Mouse (Mus musculus) liver, postnatal 0 days (tissue): ENCODE measurements around the gene Zfp148. TPM values are rescaled to one million over a fixed set of nuclear protein-coding genes. Genes with fewer than 3 reads are reported as not detected.

ENCODE experiments used
- ATAC-seq: fragments of 200-750 bp; cut with Nextera tagmentation; 2 replicates; pipeline ENCODE4 v1.8.0; 2017; ENCODE audit warnings: mild to moderate bottlenecking, moderate library complexity
- DNase-seq: peaks from one replicate; pipeline ENCODE4 v3.0.0-alpha.2; 2016
- H3K27ac ChIP-seq: fragments of 300-500 bp; sonication (generic); 2 replicates; pipeline ENCODE4 v1.5.1; 2014; ENCODE audit warnings: antibody characterized with exemption, moderate library complexity, mild to moderate bottlenecking, low read depth
- H3K27me3 ChIP-seq: fragments of 300-500 bp; sonication (generic); 2 replicates; pipeline ENCODE4 v1.6.1; 2014; ENCODE audit warnings: low read length, control low read depth, mixed read lengths; ENCODE audit not compliant: insufficient read depth
- H3K36me3 ChIP-seq: fragments of 300-500 bp; sonication (generic); replicated peaks from 2 replicates; pipeline ENCODE4 v1.6.1; 2014; ENCODE audit warnings: mild to moderate bottlenecking, control low read depth, low read length, moderate library complexity, mixed read lengths; ENCODE audit not compliant: insufficient read depth
- H3K4me1 ChIP-seq: fragments of 300-500 bp; sonication (generic); 2 replicates; pipeline ENCODE4 v1.6.1; 2014; ENCODE audit warnings: antibody characterized with exemption, mild to moderate bottlenecking, control low read depth; ENCODE audit not compliant: insufficient read depth
- H3K4me2 ChIP-seq: fragments of 300-500 bp; sonication (generic); 2 replicates; pipeline ENCODE4 v1.6.1; 2014; ENCODE audit warnings: low read depth, mild to moderate bottlenecking, low read length, moderate library complexity, mixed read lengths
- H3K4me3 ChIP-seq: fragments of 300-500 bp; sonication (generic); 2 replicates; pipeline ENCODE4 v1.5.1; 2014; ENCODE audit warnings: low read depth, low read length
- H3K9ac ChIP-seq: fragments of 300-500 bp; sonication (generic); replicated peaks from 2 replicates; pipeline ENCODE4 v1.6.1; 2014; ENCODE audit warnings: mild to moderate bottlenecking, moderate library complexity
- H3K9me3 ChIP-seq: fragments of 300-500 bp; sonication (generic); 2 replicates; pipeline ENCODE4 v1.6.1; 2016; ENCODE audit warnings: mild to moderate bottlenecking, control low read depth, low read length, mixed read lengths
- CTCF ChIP-seq: sonication (generic); IDR thresholded peaks from 2 replicates; pipeline ENCODE4 v1.5.1; 2016; ENCODE audit warnings: antibody characterized with exemption, low read depth
- EP300 ChIP-seq: IDR thresholded peaks from 2 replicates; pipeline ENCODE4 v1.6.1; 2016; ENCODE audit warnings: antibody characterized with exemption, low read depth, mild to moderate bottlenecking
- WGBS: fragments of 180-500 bp; shearing (Covaris S2); extraction: QIAGEN DNeasy Blood & Tissue Kit; methylation state at CpG from one replicate; pipeline ENCODE4 v1.1.7; 2014; ENCODE audit not compliant: insufficient replicate concordance; 5-methylcytosine and 5-hydroxymethylcytosine counted together
- polyA plus RNA-seq: library from polyadenylated mRNA; unstranded; fragments of >200 nt; fragmentation: Nextera tagmentation; extraction: Ambion mirVana; gene quantifications from 2 replicates; pipeline ENCODE4 v1.2.1, GENCODE M21; 2015

Gene Zfp148
- polyA plus RNA-seq, 1 experiment from 2014 or later: 13.2 TPM

DNA sequence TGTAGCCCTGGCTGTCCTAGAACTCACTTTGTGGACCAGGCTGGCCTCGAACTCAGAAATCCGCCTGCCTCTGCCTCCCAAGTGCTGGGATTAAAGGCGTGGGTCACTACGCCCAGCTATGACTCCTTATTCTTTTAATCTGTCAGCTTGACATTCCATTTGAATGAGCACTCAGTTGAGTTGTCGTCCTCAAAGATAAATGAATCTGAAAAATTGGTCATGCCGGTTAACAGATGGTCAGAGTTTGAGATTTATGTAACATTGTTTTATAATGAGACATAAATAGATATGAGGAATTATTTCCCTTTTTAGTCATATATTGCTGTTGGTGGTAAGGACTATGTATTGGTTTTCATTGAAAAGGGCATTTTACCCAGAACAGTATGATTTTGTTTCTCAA lies 60.4 kb downstream of the Zfp148 start:
- DNase-seq (no peak), ATAC-seq (no peak)
- no peak overlapping the region for H3K4me2 ChIP-seq
- no peak overlapping the region for H3K4me3 ChIP-seq
- no peak overlapping the region for H3K9ac ChIP-seq
- H3K36me3 ChIP-seq: peaks cover 15% of the 10 kb centered on the region
- H3K27ac ChIP-seq: no peak overlapping the region
- H3K4me1 ChIP-seq: no peaks in the 10 kb centered on the region
- TF ChIP-seq CTCF (no peak), EP300 (no peak)
- 89% methylated on average over 6 of the region's 6 CpGs for WGBS
- H3K9me3 ChIP-seq: no peaks in the 10 kb centered on the region
- H3K27me3 ChIP-seq: no peaks in the 10 kb centered on the region

DNA sequence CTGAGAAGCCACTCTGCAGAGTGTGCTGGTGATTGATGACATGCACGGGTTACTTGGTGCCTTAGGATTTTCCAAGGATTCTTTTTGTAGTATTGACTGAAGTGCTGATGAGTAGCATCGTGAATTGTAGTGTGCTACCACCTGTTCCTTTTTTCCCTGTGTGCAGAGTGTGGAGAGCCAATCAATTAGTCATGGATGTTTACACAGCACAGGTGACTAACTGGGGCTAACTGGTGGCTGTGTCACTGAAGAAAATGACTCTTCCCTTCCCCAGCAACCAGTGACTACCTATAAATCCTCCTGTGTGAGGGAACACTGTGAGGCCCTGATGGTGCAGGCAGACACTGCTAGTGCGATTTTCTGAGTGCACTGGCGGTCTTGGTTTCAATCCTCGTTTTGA lies 66.2 kb downstream of the Zfp148 start:
- peak; percentile 41; the same call in 1 of the 2 replicates for ATAC-seq

DNA sequence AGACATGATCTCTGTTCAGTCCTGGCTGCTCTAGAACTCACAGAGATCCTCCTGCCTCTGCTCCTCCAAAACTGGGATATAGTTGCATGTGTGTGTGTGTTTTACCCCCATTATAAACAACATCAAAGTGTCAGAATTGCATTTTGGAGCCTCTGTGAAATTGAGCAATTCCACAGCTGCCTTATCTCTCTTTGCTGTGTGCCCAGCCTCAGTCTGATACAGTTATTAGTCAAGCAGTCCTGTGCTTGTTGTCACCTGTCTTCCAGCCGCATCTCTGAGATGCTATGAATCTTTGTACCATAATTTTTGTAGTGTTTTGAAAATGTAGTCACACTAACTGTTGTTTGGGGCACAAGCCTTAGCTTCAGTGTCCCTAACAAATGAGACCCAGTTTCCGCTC lies 73.2 kb downstream of the Zfp148 start:
- no peak overlapping the region for H3K4me3 ChIP-seq
- H3K9ac ChIP-seq: no peak overlapping the region
- no peak for ATAC-seq
- H3K27me3 ChIP-seq: no peaks in the 10 kb centered on the region
- no peak overlapping the region for H3K27ac ChIP-seq
- DNase-seq: no peak
- peaks cover 7% of the 10 kb centered on the region for H3K36me3 ChIP-seq
- TF ChIP-seq CTCF: no peak
- TF ChIP-seq EP300: no peak
- H3K9me3 ChIP-seq: no peaks in the 10 kb centered on the region
- H3K4me1 ChIP-seq: peaks cover 18% of the 10 kb centered on the region
- H3K4me2 ChIP-seq: no peak overlapping the region
- WGBS: 66% methylated on average over 2 of the region's 2 CpGs

More for the DNA sequence above, 66.2 kb downstream of the Zfp148 start:
- Histone ChIP-seq H3K4me2 (no peak overlapping the region), H3K4me3 (no peak overlapping the region), H3K27me3 (no peaks in the 10 kb centered on the region), H3K9ac (no peak overlapping the region), H3K27ac (no peak overlapping the region), H3K36me3 (peaks cover 6% of the 10 kb centered on the region; the same call in 1 of the 2 replicates), H3K4me1 (no peaks in the 10 kb centered on the region; the same call in 1 of the 2 replicates), H3K9me3 (no peaks in the 10 kb centered on the region)
- 77% methylated on average over 5 of the region's 5 CpGs for WGBS
- TF ChIP-seq CTCF (no peak), EP300 (no peak)
- no peak for DNase-seq

DNA sequence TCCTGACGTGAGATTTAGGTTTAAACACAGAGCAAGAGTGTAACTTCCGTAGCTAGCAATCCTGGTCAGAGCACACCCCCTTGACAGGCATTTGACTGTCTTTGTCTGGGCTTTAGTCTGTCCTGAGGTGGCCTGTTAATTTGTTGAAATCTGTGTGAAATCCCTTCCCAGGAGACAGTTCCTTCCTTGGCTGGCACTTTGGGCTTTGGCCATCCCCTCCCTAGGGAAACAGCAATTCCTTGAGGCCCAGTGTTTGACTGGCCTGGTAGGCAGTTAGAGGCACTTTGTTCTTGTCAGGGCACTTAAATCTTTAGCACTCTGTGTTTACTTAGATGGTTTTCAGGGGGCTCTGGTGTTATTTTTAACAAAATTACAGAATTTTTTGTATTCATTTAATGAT lies 73.7 kb downstream of the Zfp148 start:
- peak overlapping the region; percentile 39; the same call in 1 of the 2 replicates for H3K27ac ChIP-seq
- H3K4me2 ChIP-seq: no peak overlapping the region
- 73% methylated on average over 2 of the region's 2 CpGs for WGBS
- no peak overlapping the region for H3K4me3 ChIP-seq
- peaks cover 10% of the 10 kb centered on the region for H3K36me3 ChIP-seq
- H3K9me3 ChIP-seq: no peaks in the 10 kb centered on the region
- H3K9ac ChIP-seq: no peak overlapping the region
- DNase-seq (no peak), ATAC-seq (no peak)
- TF ChIP-seq EP300 (no peak), CTCF (no peak)
- peaks cover 18% of the 10 kb centered on the region for H3K4me1 ChIP-seq
- H3K27me3 ChIP-seq: no peaks in the 10 kb centered on the region

DNA sequence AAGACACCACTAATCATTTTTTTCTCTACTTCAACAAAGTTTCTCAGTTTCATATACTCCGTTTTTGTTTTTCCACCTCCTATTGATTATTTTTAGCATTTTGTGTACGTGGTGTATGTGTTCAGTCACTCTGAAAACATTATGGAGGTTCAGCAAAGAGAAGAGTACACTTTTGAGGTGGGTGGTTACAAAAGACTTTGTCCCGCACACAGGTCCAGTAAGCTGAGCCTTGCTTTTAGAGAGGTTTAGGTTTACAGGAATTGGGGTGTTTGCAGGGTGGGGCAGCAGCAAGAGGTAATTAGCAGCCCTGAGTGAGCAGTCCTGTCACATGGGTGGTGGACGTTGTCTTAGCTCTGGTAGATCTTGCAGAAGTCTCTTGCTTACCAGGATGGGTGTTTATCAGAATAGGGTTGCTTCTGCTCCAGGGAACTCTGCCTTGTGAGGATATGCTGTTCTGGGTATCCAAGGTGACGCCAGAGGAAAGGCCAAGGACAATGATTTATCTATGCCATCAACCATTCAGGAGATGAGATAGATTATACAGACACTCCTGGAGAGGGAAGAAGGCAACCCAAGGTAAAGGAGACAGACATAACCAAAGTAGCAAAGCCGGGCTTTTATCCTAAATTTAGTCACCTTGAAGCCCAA lies 74.8 kb downstream of the Zfp148 start:
- no peaks in the 10 kb centered on the region for H3K27me3 ChIP-seq
- peaks cover 18% of the 10 kb centered on the region; the same call in 1 of the 2 replicates for H3K4me1 ChIP-seq

DNA sequence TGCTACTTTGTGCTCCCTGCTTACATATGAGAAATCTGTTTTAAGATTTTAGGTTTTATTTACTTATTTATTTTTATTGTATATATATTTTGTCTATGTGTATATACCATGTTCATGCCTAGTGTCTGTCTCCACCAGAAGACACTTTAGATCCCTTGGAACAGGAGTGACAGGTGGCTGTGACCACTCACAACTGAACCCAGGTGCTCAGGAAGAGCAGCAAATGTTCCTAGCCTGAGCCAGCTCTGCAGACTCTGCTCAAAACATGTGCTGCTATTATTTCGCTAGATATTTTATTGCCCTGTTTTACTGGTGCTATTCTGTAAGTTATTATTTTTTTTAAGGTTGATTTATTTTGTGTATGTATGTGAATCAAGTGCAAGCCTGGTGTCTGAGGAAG lies 78.5 kb downstream of the Zfp148 start:
- Histone ChIP-seq H3K4me1 (peaks cover 13% of the 10 kb centered on the region; the same call in 1 of the 2 replicates), H3K9ac (no peak overlapping the region), H3K4me3 (no peak overlapping the region), H3K27me3 (no peaks in the 10 kb centered on the region), H3K4me2 (no peak overlapping the region), H3K36me3 (peaks cover 15% of the 10 kb centered on the region), H3K27ac (no peak overlapping the region), H3K9me3 (no peaks in the 10 kb centered on the region)
- no peak for DNase-seq
- WGBS: 80% methylated on average over 1 of the region's 1 CpGs
- no peak for ATAC-seq
- no peak for TF ChIP-seq CTCF
- TF ChIP-seq EP300: no peak

More for the DNA sequence above, 74.8 kb downstream of the Zfp148 start:
- ATAC-seq (peak; percentile 63), DNase-seq (no peak)
- WGBS: 66% methylated on average over 6 of the region's 6 CpGs
- Histone ChIP-seq H3K9me3 (no peaks in the 10 kb centered on the region), H3K9ac (no peak overlapping the region; the same call in 1 of the 2 replicates), H3K27ac (peak overlapping the region; percentile 49; the same call in 1 of the 2 replicates), H3K4me3 (no peak overlapping the region), H3K4me2 (0 out of 2 replicates have a peak overlapping the region, but pooled peaks have one; percentile 7), H3K36me3 (peaks cover 13% of the 10 kb centered on the region)
- no peak for TF ChIP-seq EP300
- TF ChIP-seq CTCF: no peak
